Mouse (Mus musculus) limb, embryonic 14.5 days (tissue): ENCODE data around the gene Gm12166. TPM values are rescaled to one million over a fixed set of nuclear protein-coding genes. Genes with fewer than 3 reads are reported as not detected.

Experiments used
- ATAC-seq: fragments of 200-750 bp; cut with Nextera tagmentation; 2 replicates; pipeline ENCODE4 v1.8.0; 2017; ENCODE audit warnings: low read depth, moderate number of reproducible peaks, moderate TSS enrichment; ENCODE audit not compliant: low FRiP score
- DNase-seq: peaks from one replicate; pipeline ENCODE4 v3.0.0-alpha.2; 2015; ENCODE audit warnings: low spot score
- H3K27ac ChIP-seq: fragments of 300-500 bp; sonication (generic); replicated peaks from 2 replicates; pipeline ENCODE4 v1.5.1; 2014; ENCODE audit warnings: low read depth, mild to moderate bottlenecking, low read length, moderate library complexity, mixed read lengths
- H3K27me3 ChIP-seq: fragments of 300-500 bp; sonication (generic); 2 replicates; pipeline ENCODE4 v1.6.1; 2014; ENCODE audit warnings: low read length, mixed read lengths; ENCODE audit not compliant: control insufficient read depth, insufficient read depth
- H3K36me3 ChIP-seq: fragments of 300-500 bp; sonication (generic); 2 replicates; pipeline ENCODE4 v1.6.1; 2014; ENCODE audit warnings: mild to moderate bottlenecking, low read length, moderate library complexity, mixed read lengths; ENCODE audit not compliant: control insufficient read depth, insufficient read depth
- H3K4me1 ChIP-seq: fragments of 300-500 bp; sonication (generic); 2 replicates; pipeline ENCODE4 v1.6.1; 2014; ENCODE audit warnings: antibody characterized with exemption, low read length, mixed read lengths; ENCODE audit not compliant: control insufficient read depth, insufficient read depth
- H3K4me2 ChIP-seq: fragments of 300-500 bp; sonication (generic); replicated peaks from 2 replicates; pipeline ENCODE4 v1.6.1; 2014; ENCODE audit warnings: low read depth, mild to moderate bottlenecking, low read length, moderate library complexity; ENCODE audit not compliant: severe bottlenecking
- H3K4me3 ChIP-seq: fragments of 300-500 bp; sonication (generic); replicated peaks from 2 replicates; pipeline ENCODE4 v1.5.1; 2014; ENCODE audit warnings: low read length
- H3K9ac ChIP-seq: fragments of 300-500 bp; sonication (generic); 2 replicates; pipeline ENCODE4 v1.6.1; 2014; ENCODE audit warnings: mild to moderate bottlenecking, low read depth, low read length, moderate library complexity; ENCODE audit not compliant: severe bottlenecking
- H3K9me3 ChIP-seq: fragments of 300-500 bp; sonication (generic); 2 replicates; pipeline ENCODE4 v1.6.1; 2016; ENCODE audit warnings: low read length; ENCODE audit not compliant: control insufficient read depth
- POLR2A ChIP-seq: fragments of 200-500 bp; IDR thresholded peaks from 2 replicates; pipeline ENCODE4 v1.8.0; 2012; ENCODE audit warnings: inconsistent platforms, mild to moderate bottlenecking, moderate library complexity, borderline replicate concordance; ENCODE audit not compliant: insufficient read depth, insufficient read length; ENCODE audit errors: extremely low read depth
- WGBS: fragments of 180-500 bp; shearing (Covaris S2); extraction: QIAGEN DNeasy Blood & Tissue Kit; methylation state at CpG from one replicate; pipeline ENCODE4 v1.1.7; 2014; 5-methylcytosine and 5-hydroxymethylcytosine counted together
- polyA plus RNA-seq, 2 experiments: library from polyadenylated mRNA; depleted of rRNA in 1 of 2; stranded (reverse) in 1 of 2; unstranded in 1 of 2; fragments of >200 nt; fragmentation: Nextera tagmentation in 1 of 2; extraction: Ambion mirVana in 1 of 2; gene quantifications; 2 replicates each; pipeline versions ENCODE4 v1.2.1 to v1.2.3; 2012 to 2014

The Gm12166 gene
- polyA plus RNA-seq, 2 experiments, result 4.7 to 4.8 TPM

DNA sequence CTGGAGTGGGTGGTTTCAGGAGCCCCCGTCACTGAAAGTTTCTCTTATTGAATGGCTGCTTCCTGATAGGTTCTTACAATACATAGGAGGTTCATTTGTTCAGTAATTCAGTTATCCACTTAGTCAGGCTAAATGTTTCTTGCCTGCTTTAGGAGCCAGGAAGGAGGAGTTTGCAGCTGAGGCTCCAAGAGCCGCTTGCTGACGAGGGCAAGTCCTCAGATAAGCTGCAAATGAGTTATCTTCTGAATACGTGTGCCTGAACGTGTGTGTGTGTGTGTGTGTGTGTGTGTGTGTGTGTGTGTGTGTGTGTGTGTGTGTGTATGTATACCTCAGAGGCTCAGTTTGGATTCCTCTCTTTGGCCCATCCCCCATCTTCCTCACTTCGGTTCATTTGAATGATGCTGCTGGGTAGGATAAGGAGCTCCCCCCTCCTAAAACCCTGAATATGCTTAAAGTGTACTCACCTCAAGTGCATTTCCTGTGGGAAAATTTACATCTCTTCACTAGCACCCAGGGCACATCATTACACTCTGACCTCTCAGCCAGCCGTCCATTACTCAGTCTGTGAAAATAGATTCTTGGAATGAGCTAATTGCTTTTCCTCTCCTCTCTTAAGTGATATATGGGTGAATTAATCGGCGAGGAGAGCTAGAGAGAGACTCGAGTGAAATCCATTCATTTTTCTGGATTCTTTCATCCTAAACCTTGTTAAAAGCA, 39.0 kb upstream of the Gm12166 start:
- Histone ChIP-seq H3K4me3 (no peak overlapping the region), H3K27ac (no peak overlapping the region), H3K27me3 (no peaks in the 10 kb centered on the region), H3K9me3 (no peaks in the 10 kb centered on the region), H3K9ac (no peak overlapping the region), H3K4me1 (peaks cover 11% of the 10 kb centered on the region), H3K36me3 (peaks cover 15% of the 10 kb centered on the region), H3K4me2 (no peak overlapping the region)
- 40% methylated on average over 10 of the region's 10 CpGs for WGBS
- no peak for DNase-seq
- no peak for TF ChIP-seq POLR2A
- no peak for ATAC-seq

DNA sequence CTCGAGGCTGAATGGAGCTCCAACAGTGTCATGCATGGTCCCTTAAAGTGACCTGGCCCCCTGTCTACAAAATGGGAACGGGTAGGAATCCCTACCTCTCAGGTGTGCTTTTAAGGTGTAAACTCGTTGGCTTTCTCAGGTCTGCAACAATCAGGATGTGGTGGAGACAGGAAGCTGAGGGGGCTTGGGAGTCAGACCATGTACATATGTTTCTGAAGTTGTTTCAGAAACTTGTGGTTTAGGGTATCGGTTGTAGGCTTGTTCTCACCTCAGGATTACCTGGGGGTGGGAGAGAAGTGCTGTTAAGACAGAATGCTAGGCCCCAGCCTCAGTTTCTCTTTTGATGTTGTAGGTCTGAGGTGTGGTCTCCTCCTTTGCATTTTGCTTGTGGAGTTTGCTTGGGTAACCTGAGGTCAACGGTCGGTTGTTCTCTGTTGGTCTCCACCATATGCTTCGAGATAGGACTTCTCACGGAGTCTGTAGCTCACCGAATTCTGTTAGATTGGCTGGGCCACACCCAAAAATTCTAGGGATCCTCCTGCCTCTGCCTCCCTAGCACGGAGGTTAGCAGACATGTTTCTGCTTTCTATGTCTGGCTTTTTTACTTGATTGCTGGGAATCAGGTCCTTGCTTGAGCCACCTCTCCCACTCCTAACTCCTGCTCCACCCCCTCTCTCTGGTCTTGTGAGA, 38.1 kb upstream of the Gm12166 start:
- Histone ChIP-seq H3K27me3 (no peaks in the 10 kb centered on the region), H3K4me1 (peaks cover 7% of the 10 kb centered on the region), H3K9me3 (no peaks in the 10 kb centered on the region), H3K36me3 (peaks cover 14% of the 10 kb centered on the region), H3K4me2 (no peak overlapping the region), H3K4me3 (no peak overlapping the region), H3K27ac (no peak overlapping the region), H3K9ac (no peak overlapping the region)
- WGBS, result 93% methylated on average over 10 of the region's 10 CpGs
- TF ChIP-seq POLR2A, result no peak
- DNase-seq (no peak), ATAC-seq (no peak)

DNA sequence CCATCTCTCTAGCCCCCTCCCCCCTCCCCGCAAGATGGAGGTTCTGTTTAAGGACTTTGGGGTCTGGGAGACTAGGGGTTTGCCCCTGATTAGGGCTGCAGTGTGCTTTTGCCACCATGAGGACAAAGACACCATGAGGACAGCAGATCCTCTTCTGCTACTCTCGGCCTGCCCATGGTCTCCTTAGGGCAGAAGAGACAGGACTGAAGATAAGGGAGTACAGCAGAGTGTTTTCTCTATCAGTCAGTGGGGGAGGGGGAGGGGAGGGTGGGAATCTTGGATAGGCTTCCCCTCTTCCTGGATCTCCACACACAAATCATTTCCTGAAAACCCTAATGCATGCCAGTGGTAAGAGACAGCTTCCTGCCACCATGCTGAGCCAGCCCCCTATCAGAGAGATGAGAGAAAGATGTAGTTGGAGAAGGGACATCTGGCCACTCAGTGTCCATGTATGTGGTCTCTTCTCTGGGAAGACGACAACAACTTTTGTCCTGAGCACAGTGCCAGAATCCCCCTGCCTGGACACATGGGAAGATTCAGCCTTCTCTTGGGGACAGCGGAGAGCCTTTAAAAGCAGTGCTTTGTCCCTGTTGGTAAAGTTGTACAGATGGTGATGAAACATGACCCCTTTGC, 37.1 kb upstream of the Gm12166 start:
- TF ChIP-seq POLR2A, result no peak
- no peak for DNase-seq
- H3K27ac ChIP-seq, result no peak overlapping the region
- no peak overlapping the region for H3K4me3 ChIP-seq
- no peaks in the 10 kb centered on the region for H3K27me3 ChIP-seq
- H3K4me2 ChIP-seq, result no peak overlapping the region
- H3K36me3 ChIP-seq, result 0 out of 2 replicates have a peak, but pooled peaks cover 9% of the 10 kb centered on the region
- no peak overlapping the region for H3K9ac ChIP-seq
- H3K4me1 ChIP-seq, result peaks cover 10% of the 10 kb centered on the region
- no peaks in the 10 kb centered on the region for H3K9me3 ChIP-seq
- ATAC-seq, result no peak
- WGBS, result 71% methylated on average over 4 of the region's 4 CpGs

DNA sequence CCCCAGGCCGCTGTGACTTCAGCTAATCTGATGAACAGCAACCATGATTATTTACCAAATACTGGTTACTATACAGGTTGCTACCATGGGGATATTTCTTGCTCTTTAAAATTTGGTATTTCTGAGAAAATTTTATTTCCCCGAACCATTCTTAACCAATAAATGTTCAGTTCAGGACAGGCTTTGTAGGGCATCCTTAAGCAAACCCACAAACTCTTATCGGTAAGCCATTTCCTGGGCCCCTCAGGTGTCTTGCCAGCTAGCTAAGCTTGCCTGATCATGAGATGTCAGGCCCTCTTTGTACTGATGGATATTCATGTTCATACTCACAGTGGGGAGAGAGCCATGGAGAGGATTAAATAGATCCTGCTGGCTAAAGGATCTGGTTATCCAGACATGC, 34.3 kb upstream of the Gm12166 start:
- no peak overlapping the region for H3K27ac ChIP-seq
- no peak for ATAC-seq
- no peaks in the 10 kb centered on the region for H3K27me3 ChIP-seq
- H3K4me3 ChIP-seq, result no peak overlapping the region
- 79% methylated on average over 3 of the region's 3 CpGs for WGBS
- DNase-seq, result no peak
- peaks cover 10% of the 10 kb centered on the region for H3K4me1 ChIP-seq
- H3K36me3 ChIP-seq, result 0 out of 2 replicates have a peak, but pooled peaks cover 5% of the 10 kb centered on the region
- no peaks in the 10 kb centered on the region for H3K9me3 ChIP-seq
- H3K9ac ChIP-seq, result no peak overlapping the region
- TF ChIP-seq POLR2A, result no peak
- H3K4me2 ChIP-seq, result no peak overlapping the region

DNA sequence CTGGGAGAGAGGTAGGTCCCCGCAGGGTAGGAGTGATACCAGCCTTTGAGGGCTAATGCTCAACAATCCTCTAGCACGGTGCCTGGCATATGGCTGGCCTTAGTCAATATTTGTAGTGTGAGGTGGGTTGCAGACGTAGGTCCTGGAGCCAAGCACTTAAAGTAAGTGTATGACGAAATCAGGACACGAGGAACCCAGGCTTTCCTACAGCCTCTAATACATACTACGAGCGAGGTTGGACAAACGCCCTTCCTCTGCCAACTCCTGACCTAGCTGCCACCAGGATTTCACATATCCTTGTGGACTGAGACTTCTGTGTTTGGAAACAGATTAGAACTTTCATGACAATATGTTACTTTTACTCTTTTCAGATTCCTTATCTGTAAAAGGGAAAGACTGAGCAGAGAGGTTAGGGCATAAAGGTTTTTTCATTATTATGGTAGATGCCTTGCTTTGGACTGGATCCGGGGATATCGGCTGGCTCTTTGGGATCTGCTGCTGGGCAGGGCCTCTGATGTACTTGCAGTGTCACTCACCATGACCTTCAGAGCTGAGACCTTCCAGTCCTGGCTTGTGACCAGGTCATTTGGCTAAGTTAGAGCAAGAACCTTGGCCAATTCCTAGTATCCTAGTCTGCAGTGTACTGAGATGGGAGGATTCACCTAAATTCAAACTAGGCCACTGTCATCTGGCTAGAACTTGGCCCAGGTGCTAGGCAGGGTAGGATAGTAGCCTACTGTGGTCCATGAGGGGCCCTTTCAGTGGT, 33.5 kb upstream of the Gm12166 start:
- Histone ChIP-seq H3K27ac (no peak overlapping the region), H3K4me3 (no peak overlapping the region), H3K4me1 (peaks cover 10% of the 10 kb centered on the region), H3K9ac (no peak overlapping the region), H3K27me3 (no peaks in the 10 kb centered on the region), H3K9me3 (no peaks in the 10 kb centered on the region), H3K36me3 (0 out of 2 replicates have a peak, but pooled peaks cover 5% of the 10 kb centered on the region), H3K4me2 (no peak overlapping the region)
- no peak for DNase-seq
- TF ChIP-seq POLR2A, result no peak
- WGBS, result 94% methylated on average over 10 of the region's 10 CpGs
- ATAC-seq, result no peak
